Mouse (Mus musculus): ENCODE measurements at regions not wholly inside any gene's neighbourhood (a gene's known extent, or its start where the extent isn't known, plus 50 kb on each side); places are given as distances from the start of the nearest gene placed in this dataset.

- no peak overlapping the region for H3K27ac ChIP-seq (ENCODE audit: insufficient read depth, low read depth, low read length)
- no peak overlapping the region for H3K4me3 ChIP-seq (ENCODE audit: insufficient read depth, low read depth, low read length)
- no peak for TF ChIP-seq CTCF (IDR thresholded peaks at IDR 0.05; ENCODE audit: insufficient read depth, low read depth, low read length)
- TF ChIP-seq POLR2A (IDR thresholded peaks at IDR 0.05; ENCODE audit: insufficient read depth, low read depth, low read length): no peak
- WGBS: 92% methylated on average over 6 of the region's 6 CpGs
- peaks cover 5% of the 10 kb centered on the region for H3K4me1 ChIP-seq (ENCODE audit: control insufficient read depth, insufficient read depth, low read length)
Measured at GRCm38 (mm10) chr8:115418056-115418455, 289.5 kb downstream of the Maf start.

- no peak overlapping the region for H3K27ac ChIP-seq (ENCODE audit: insufficient read depth, low read depth, low read length)
- TF ChIP-seq POLR2A (IDR thresholded peaks at IDR 0.05; ENCODE audit: insufficient read depth, low read depth, low read length): no peak
- TF ChIP-seq CTCF (IDR thresholded peaks at IDR 0.05; ENCODE audit: insufficient read depth, low read depth, low read length): no peak
- H3K4me3 ChIP-seq (ENCODE audit: insufficient read depth, low read depth, low read length): no peak overlapping the region
- 23% methylated on average over 7 of the region's 7 CpGs for WGBS
- peaks cover 5% of the 10 kb centered on the region for H3K4me1 ChIP-seq (ENCODE audit: control insufficient read depth, insufficient read depth, low read length)
Measured at GRCm38 (mm10) chr8:115414061-115414473, 293.5 kb downstream of the Maf start.

- Histone ChIP-seq H3K27ac (ENCODE audit: insufficient read depth, low read depth, low read length) (no peak overlapping the region), H3K4me1 (ENCODE audit: control insufficient read depth, insufficient read depth, low read length) (peaks cover 5% of the 10 kb centered on the region), H3K4me3 (ENCODE audit: insufficient read depth, low read depth, low read length) (no peak overlapping the region)
- TF ChIP-seq POLR2A (IDR thresholded peaks at IDR 0.05; ENCODE audit: insufficient read depth, low read depth, low read length) (no peak), CTCF (IDR thresholded peaks at IDR 0.05; ENCODE audit: insufficient read depth, low read depth, low read length) (no peak)
- 56% methylated on average over 5 of the region's 5 CpGs for WGBS
Measured at GRCm38 (mm10) chr8:115411756-115412155, 295.8 kb downstream of the Maf start.

- TF ChIP-seq POLR2A (IDR thresholded peaks at IDR 0.05; ENCODE audit: insufficient read depth, low read depth, low read length) (no peak), CTCF (IDR thresholded peaks at IDR 0.05; ENCODE audit: insufficient read depth, low read depth, low read length) (no peak)
- Histone ChIP-seq H3K4me3 (ENCODE audit: insufficient read depth, low read depth, low read length) (no peak overlapping the region), H3K4me1 (ENCODE audit: control insufficient read depth, insufficient read depth, low read length) (peaks cover 5% of the 10 kb centered on the region), H3K27ac (ENCODE audit: insufficient read depth, low read depth, low read length) (no peak overlapping the region)
- 96% methylated on average over 4 of the region's 4 CpGs for WGBS
Measured at GRCm38 (mm10) chr8:115411061-115411460, 296.5 kb downstream of the Maf start.

GRCm38 (mm10) chr8:115410191-115410590 is 297.4 kb downstream of the Maf start:
- no peak for TF ChIP-seq CTCF (IDR thresholded peaks at IDR 0.05; ENCODE audit: insufficient read depth, low read depth, low read length)
- no peak for TF ChIP-seq POLR2A (IDR thresholded peaks at IDR 0.05; ENCODE audit: insufficient read depth, low read depth, low read length)
- no peak overlapping the region for H3K4me3 ChIP-seq (ENCODE audit: insufficient read depth, low read depth, low read length)
- H3K27ac ChIP-seq (ENCODE audit: insufficient read depth, low read depth, low read length): no peak overlapping the region
- WGBS: 96% methylated on average over 3 of the region's 3 CpGs
- H3K4me1 ChIP-seq (ENCODE audit: control insufficient read depth, insufficient read depth, low read length): peaks cover 5% of the 10 kb centered on the region

- 99% methylated on average over 4 of the region's 4 CpGs for WGBS
- Histone ChIP-seq H3K4me1 (ENCODE audit: control insufficient read depth, insufficient read depth, low read length) (no peaks in the 10 kb centered on the region), H3K27ac (ENCODE audit: insufficient read depth, low read depth, low read length) (no peak overlapping the region), H3K4me3 (ENCODE audit: insufficient read depth, low read depth, low read length) (no peak overlapping the region)
- TF ChIP-seq POLR2A (IDR thresholded peaks at IDR 0.05; ENCODE audit: insufficient read depth, low read depth, low read length) (no peak), CTCF (IDR thresholded peaks at IDR 0.05; ENCODE audit: insufficient read depth, low read depth, low read length) (no peak)
Measured at GRCm38 (mm10) chr8:115407535-115407934, 300.1 kb downstream of the Maf start.

- Histone ChIP-seq H3K27ac (ENCODE audit: insufficient read depth, low read depth, low read length) (no peak overlapping the region), H3K4me3 (ENCODE audit: insufficient read depth, low read depth, low read length) (no peak overlapping the region), H3K4me1 (ENCODE audit: control insufficient read depth, insufficient read depth, low read length) (no peaks in the 10 kb centered on the region)
- TF ChIP-seq POLR2A (IDR thresholded peaks at IDR 0.05; ENCODE audit: insufficient read depth, low read depth, low read length): no peak
- no peak for TF ChIP-seq CTCF (IDR thresholded peaks at IDR 0.05; ENCODE audit: insufficient read depth, low read depth, low read length)
- WGBS: 77% methylated on average over 4 of the region's 4 CpGs
Measured at GRCm38 (mm10) chr8:115403601-115404000, 304.0 kb downstream of the Maf start.

- no peak for TF ChIP-seq CTCF (IDR thresholded peaks at IDR 0.05; ENCODE audit: insufficient read depth, low read depth, low read length)
- TF ChIP-seq POLR2A (IDR thresholded peaks at IDR 0.05; ENCODE audit: insufficient read depth, low read depth, low read length): no peak
- 82% methylated on average over 10 of the region's 10 CpGs for WGBS
- H3K4me3 ChIP-seq (ENCODE audit: insufficient read depth, low read depth, low read length): no peak overlapping the region
- no peaks in the 10 kb centered on the region for H3K4me1 ChIP-seq (ENCODE audit: control insufficient read depth, insufficient read depth, low read length)
- H3K27ac ChIP-seq (ENCODE audit: insufficient read depth, low read depth, low read length): no peak overlapping the region
Measured at GRCm38 (mm10) chr8:115402471-115403197, 305.0 kb downstream of the Maf start.
